Mouse (Mus musculus) T-helper 1 cell (primary cell): Measurements from ENCODE around the gene Tesk1.
"Not testable (repeated sequence)": the region's sequence is repeated elsewhere in the genome, so short reads cannot be mapped to it uniquely, and the experiment has no call there.

Source experiments
- in situ Hi-C: fragments of 300-600 bp; cut with MboI, MseI; formaldehyde crosslinking; loops from one replicate; pipeline ENCODE4 v1.15.1; 2025; ENCODE audit warnings: high pct_unique_total_duplicates

Gene Tesk1

DNA sequence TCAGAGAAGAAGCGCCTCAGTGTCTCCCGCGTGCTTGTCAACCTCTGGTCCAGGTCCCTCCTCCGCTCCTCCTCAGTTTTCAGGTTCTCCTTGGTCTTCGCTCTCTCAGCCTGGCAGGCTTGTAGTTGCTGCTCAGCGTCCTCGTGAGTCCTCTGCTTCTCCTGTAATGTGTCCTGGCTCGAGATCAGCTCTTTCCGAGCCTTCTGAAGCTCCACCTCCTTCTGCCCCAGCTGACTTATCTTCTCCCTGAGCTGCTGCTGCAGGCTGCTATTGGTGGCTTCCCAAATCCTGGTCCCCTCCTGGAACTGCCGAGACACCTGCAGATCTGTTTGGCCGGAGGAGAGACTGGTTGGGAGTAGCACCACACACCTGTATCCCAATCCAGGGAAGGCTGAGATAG is 10.6 kb downstream of the Tesk1 start:
- in situ Hi-C loops = no loop called here

GRCm38 (mm10) chr4:43453413-43453812 is 11.7 kb downstream of the Tesk1 start:
- in situ Hi-C loops = no loop called here

DNA sequence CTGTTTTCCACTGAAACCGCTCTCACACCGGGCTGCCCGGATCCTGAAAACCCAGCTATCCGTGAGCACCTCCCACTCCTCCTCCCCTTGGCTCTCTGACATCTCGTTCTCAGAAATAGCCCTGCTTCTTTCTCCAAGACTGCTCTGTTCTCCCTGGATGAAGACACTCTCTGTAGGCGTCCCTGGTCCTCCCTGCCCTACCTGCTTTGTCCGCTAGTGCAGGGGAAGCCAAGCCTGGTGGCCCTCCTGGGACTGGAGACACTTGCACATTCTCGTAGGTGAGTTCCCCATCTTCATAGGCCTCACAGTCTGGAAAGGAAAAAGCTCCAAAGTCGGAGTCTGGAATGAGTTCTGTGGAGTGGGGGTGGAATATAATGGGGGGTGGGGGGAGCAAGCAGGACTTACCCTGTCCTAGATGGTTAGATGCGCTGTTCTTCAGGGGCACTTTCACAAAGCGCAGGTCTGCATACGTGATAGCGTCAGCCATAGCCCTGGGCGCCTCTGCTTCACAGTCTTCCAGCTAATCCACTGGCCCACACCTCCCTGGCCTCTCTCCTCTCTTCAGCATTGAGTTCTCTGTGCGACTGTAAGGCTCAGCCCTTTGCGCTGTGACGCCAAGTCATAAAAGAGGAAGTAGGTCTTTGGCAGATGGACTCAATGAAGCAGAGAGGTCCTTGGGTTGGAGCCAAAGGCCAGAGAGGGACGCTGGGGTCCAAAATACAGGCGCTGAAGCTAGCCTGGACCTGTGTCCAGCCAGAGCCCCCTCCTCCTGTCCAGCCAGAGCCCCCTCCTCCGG is 12.5 kb downstream of the Tesk1 start, which contains the start of gene Cd72:
TSS of gene Cd72 (minus strand) at position 588 of the 796 bp plus-strand sequence.
- in situ Hi-C loops = no loop called here

DNA sequence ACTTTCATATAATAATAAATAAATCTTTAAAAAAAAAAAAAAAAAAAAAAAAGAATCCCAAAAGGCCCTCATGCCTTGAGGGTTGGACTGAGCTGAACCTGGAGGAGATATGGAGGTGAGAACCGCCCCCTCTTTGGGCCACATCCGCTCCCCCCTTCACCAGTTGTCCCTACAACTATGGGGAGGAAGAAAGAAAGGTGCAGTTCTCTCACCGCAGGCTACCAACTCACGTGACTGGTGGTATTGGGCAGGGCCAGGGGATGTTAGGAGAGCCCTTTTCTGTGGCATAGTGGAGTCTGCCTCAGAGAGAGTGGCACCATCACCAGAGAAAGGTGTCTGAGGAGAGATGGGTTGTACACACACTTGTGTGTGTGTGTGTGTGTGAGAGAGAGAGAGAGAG is 14.7 kb downstream of the Tesk1 start:
- in situ Hi-C loops = no loop called here

GRCm38 (mm10) chr4:43457124-43457523 is 15.4 kb downstream of the Tesk1 start:
- in situ Hi-C loops = no loop called here

DNA sequence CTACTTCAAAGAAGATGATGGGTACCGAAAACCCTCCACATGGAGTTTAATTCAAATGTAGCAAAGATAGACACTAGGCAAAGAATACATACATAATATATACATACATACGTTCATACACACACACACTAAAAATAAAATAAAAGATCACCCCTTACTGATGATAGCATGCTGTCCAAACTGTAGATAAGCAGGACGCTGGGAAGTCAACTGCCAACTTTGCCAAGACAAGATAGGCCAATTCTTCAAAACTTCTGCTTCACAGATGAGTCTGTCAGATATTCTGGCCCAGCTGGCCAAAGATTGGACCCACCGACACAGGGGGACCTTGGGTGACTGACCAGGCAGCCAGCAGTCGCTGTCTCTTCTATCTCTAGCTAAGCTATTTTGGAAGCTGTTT is 21.4 kb downstream of the Tesk1 start:
- in situ Hi-C loops = no loop called here

GRCm38 (mm10) chr4:43465935-43466334 is 24.2 kb downstream of the Tesk1 start:
- in situ Hi-C loops = no loop called here

- in situ Hi-C loops = no loop called here
Observed at GRCm38 (mm10) chr4:43466872-43467271, 25.1 kb downstream of the Tesk1 start.

GRCm38 (mm10) chr4:43470301-43470700 is 28.6 kb downstream of the Tesk1 start:
- in situ Hi-C loops = no loop called here

- in situ Hi-C loops = no loop called here
Observed at GRCm38 (mm10) chr4:43473636-43474035, 31.9 kb downstream of the Tesk1 start.

- in situ Hi-C loops = no loop called here
Observed at GRCm38 (mm10) chr4:43476604-43477003, 34.9 kb downstream of the Tesk1 start.

DNA sequence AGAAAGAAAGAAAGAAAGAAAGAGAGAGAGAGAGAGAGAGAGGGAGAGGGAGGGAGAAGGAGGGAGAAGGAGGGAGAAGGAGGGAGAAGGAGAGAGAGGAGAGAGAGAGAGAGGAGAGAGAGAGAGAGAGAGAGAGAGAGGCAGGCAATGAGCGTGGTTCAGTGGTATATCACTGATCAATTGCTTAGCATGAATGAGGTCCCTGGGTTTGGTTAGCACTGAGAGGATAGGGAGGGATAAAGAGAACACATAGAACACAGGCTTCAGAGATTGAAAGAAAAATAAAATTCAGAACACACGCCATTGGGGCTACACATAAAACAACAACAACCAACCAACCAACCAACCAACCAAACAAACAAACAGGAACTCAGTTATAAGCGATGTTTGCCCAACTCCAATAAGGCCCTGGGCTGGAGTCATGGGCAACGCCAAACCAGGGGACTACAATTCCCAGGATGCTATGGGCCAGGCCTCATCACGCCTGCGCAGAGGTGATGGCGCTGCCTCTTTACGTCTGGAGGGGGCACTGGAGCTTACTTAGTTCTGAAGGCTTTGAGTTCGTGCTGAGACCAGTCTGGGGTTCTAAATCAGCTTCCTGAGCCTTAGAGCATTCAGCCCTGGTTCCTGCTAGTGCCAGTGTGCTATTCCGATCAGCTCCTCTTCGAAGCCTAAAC is 36.3 kb downstream of the Tesk1 start:
- in situ Hi-C loops = no loop called here

DNA sequence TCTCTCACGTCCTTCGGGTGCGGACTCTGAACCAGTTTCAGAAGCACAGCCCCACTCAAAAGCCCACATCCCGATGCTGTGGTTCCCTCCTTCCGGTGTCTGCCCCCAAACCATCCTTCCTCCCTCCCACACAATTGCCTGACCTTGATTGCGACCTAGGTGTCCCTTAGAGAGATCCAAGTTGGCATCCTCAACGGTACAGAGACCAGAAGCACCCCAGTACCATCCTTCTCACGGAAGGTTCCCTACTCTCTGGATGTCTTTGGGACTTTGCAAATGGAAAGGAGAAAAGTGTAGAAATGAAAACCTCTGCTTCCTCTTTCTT is 36.8 kb downstream of the Tesk1 start:
- in situ Hi-C loops = no loop called here

DNA sequence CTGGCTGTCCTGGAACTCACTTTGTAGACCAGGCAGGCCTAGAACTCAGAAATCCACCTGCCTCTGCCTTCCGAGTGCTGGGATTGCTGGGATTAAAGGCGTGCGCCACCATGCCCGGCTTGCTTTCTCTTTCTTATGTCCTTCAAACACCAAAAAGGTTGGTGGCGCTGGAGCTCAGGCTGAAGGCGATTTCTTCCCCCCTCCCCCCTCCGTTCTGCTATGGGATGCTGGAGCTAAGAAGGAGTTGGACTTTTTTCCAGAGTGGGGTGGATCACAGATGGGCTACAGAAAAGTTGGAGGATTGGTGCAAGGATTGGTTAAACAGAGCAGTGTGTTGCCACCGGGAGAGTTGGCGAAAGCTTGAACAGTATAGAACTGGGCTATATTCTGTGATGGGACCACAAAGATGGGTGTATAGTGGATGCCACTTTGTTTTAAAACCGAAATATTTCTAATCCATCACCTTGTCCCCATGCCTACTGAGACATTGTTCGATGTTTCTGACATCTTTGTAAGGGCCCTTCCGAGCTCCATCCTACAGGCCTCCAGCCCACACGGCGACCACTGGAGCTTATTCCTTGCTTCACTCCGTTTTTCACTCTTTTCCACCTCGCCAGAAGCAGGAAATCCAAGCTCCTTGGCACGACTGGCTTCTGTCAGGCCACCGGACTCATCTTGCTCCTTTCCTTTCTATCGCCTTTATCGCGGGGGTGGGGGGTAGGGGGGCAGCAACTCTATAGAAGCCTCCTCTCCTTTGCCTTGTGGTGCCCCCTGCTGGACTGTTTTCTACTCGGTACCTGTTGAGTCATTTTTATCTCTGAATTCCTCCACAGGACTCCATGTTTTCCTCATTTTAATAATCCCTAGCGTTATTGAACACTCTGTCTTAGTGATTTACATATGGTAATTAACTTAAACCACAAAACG is 37.4 kb downstream of the Tesk1 start:
- in situ Hi-C loops = no loop called here

DNA sequence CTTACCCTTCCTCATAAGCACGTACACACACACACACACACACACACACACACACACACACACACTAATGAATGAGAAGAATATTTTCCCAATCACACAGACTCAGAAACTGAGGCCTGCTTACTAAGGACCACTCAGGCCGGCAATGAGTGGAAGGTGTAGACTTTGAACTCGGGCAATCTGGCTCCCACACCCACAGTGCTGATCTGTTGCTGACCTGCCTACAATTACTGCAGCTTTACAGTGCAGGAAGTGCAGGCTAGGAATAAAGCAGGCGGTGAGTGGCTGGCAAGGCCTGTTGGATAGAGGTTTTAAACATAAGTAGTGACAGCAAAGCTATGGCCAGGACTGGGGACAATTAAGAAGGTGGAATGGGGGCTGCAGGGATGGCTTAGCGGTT is 39.2 kb downstream of the Tesk1 start:
- in situ Hi-C loops = loop anchor here (5.0 kb wide), 1 partner anchor 39 kb away; the partner anchor contains the start of gene Tesk1

GRCm38 (mm10) chr4:43481894-43482456 is 40.2 kb downstream of the Tesk1 start:
- in situ Hi-C loops = loop anchor here (5.0 kb wide), 1 partner anchor 40 kb away; the partner anchor contains the start of gene Tesk1

DNA sequence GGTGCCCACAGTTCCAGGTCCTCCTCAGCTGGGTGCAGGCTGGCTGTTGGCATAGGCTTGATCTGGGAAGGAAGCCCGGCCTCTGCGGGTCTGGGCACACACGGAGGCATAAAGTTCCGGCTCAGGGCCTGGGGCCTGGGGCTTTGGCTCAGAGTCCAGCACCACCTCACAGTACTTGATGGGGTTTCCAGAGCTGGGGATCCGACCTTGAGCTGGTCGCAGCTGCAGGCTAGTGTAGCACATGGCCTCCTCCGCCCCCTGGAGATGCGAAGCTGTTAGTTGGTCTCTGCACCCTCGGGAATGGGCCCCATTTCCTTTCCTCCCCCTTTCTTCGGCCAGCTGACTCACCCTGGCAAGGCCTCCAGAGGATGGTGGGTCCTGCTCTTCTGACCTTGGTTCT is 40.9 kb downstream of the Tesk1 start:
- in situ Hi-C loops = loop anchor here (5.0 kb wide), 1 partner anchor 40 kb away; the partner anchor contains the start of gene Tesk1

DNA sequence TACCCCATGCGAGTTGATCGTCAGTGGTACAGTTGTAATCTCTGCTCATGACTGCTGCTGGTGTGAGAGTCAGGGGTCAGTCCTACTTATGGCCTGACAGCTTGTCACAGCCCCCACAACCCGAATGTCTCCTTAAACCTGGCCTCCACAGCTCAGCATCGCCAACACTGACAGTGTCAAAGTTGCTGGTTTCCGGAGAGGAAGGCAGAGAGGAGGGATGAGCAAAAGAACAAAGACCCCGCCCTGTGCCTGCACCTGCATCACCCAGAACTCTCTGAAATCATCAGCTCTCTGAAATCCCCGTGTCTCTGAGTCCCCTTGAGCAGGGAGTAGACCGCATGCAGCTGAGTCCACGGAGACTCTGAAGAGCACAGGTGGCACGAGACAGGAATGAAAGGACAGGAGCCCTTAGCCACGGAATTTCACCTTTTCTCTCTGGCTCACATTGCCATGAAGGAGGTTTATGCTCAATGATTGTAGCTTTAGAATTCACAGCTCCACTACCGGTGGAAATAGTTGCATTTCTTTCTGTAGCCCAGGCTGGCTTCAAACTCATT is 41.9 kb downstream of the Tesk1 start, which contains the start of gene Sit1:
TSS of gene Sit1 (minus strand) at position 200 of the 557 bp plus-strand sequence.
- in situ Hi-C loops = loop anchor here (5.0 kb wide), 1 partner anchor 41 kb away; the partner anchor contains the start of gene Tesk1

- in situ Hi-C loops = not testable (repeated sequence)
Observed at GRCm38 (mm10) chr4:43485666-43486065, 43.9 kb downstream of the Tesk1 start.

GRCm38 (mm10) chr4:43489611-43490010 is 47.9 kb downstream of the Tesk1 start:
- in situ Hi-C loops = loop anchor here (10.0 kb wide), 1 partner anchor 445 kb away; the partner anchor contains the start of gene Fam214b

DNA sequence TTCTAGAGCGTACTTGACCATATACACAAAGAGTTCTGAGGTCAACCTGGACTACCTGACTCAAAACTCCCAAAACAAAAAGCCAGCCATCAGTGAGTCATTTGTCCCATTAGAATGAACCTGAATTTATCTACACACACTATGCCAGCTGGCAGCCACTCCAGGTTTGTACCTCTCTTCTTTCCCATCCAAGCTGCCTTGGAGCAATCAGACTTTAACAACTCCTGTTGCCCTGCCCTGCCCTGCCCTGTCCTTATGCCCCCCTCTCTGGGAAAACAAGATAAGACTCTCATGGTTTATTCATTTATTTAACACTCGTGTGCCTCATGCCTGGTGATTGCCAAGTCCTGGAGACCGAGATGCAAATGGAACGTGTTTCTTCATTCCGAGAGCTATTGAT is 49.1 kb downstream of the Tesk1 start:
- in situ Hi-C loops = loop anchor here (10.0 kb wide), 1 partner anchor 446 kb away; the partner anchor contains the start of gene Fam214b
